Comparison of ENCODE assay signal across 8 mouse cellular contexts in the genomic region with DNA sequence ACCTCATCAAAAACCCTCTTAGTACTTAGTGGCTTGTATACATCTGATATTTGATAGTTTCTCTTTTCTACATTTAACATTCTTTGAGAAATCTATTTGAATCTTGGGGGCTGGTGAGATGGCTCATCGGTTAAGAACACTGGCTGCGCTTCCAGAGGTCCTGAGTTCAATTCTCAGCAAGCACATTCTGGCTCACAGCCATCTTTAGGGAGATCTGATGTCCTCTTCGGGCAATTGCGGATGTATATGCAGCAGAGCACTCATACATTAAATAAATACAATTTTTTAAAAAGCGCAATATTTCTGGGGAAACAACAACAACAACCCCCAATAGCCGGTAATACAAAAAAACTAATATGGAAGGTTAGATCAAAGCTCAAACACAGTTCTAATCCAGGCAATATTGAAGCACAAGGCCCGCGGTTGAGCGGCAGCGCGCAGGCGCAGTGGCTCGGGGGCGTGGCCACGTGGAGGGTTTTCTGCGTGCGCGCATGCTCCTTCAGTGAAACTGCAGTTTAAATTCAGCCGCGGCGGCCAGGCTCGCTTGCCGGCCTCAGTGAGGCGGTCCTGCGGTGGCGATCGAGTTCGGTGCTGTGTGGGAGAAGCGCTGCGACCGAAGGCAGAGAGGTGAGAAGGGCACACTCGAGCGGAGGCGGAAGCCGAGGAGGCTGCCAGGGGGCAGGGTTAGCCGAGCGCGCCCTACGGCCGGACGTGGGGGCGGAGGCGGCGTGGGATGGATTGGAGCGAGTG. TPM values are rescaled to one million over a fixed set of nuclear protein-coding genes. Genes with fewer than 3 reads are reported as not detected.
DNase-seq lines count a peak whose midpoint lies in the region; ATAC-seq and TF ChIP-seq lines count a peak whose summit lies in the region.

Ddx11 (plus strand) TSS at position 455 of the 750 bp plus-strand sequence.

- no peaks in the 10 kb centered on the region for H3K9me3 ChIP-seq in MEL (replicated peaks; ENCODE audit: insufficient read depth, low read length)
- no peaks in the 10 kb centered on the region for H3K9me3 ChIP-seq in forebrain, embryonic 16.5 days (ENCODE audit: control insufficient read depth, low read length)
- H3K9me3 ChIP-seq in neural tube, embryonic 15.5 days (replicated peaks) = no peaks in the 10 kb centered on the region

- TF ChIP-seq EP300 in MEL (IDR thresholded peaks at IDR 0.05; ENCODE audit: low read depth in 1 of 2, low read length in 2 of 2) = no peak

- intact Hi-C loops in heart, postnatal 36 days (cut with DNase I) = no loop called here

- peak within 1 kb of the TSS; percentile 94 for H3K9ac ChIP-seq in MEL (ENCODE audit: control insufficient read depth, low read depth, low read length, poor library complexity, severe bottlenecking)
- peak within 1 kb of the TSS; percentile 68 for H3K9ac ChIP-seq in forebrain, embryonic 16.5 days (replicated peaks; ENCODE audit: low read depth, low read length)
- peak within 1 kb of the TSS; percentile 75 for H3K9ac ChIP-seq in neural tube, embryonic 15.5 days (replicated peaks)

- WGBS in forebrain, embryonic 16.5 days = 5% methylated on average over 45 of the region's 45 CpGs
- 4% methylated on average over 45 of the region's 45 CpGs for WGBS in lung, adult 2 months
- WGBS in neural tube, embryonic 15.5 days = 6% methylated on average over 45 of the region's 45 CpGs

- H3K4me1 ChIP-seq in MEL (ENCODE audit: control insufficient read depth in 1 of 2, insufficient read depth in 2 of 2, low read length in 2 of 2) = peaks cover 8 to 19% of the 10 kb centered on the region in 2 experiments
- peaks cover 12% of the 10 kb centered on the region for H3K4me1 ChIP-seq in forebrain, embryonic 16.5 days (replicated peaks; ENCODE audit: control insufficient read depth, insufficient read depth, low read length)
- 0 out of 2 replicates have a peak, but pooled peaks cover 2% of the 10 kb centered on the region for H3K4me1 ChIP-seq in lung, adult 2 months (ENCODE audit: control insufficient read depth, insufficient read depth, low read length)
- H3K4me1 ChIP-seq in neural tube, embryonic 15.5 days = peaks cover 9% of the 10 kb centered on the region; the same call in 1 of the 2 replicates

- peaks cover 11 to 14% of the 10 kb centered on the region in 2 experiments for H3K36me3 ChIP-seq in MEL (ENCODE audit: control insufficient read depth in 1 of 2, insufficient read depth in 2 of 2, low read length in 2 of 2)
- H3K36me3 ChIP-seq in forebrain, embryonic 16.5 days (ENCODE audit: control insufficient read depth, insufficient read depth) = 0 out of 2 replicates have a peak, but pooled peaks cover 5% of the 10 kb centered on the region
- H3K36me3 ChIP-seq in neural tube, embryonic 15.5 days = peaks cover 23% of the 10 kb centered on the region

- TF ChIP-seq CTCF in MEL (IDR thresholded peaks at IDR 0.05 in 2 of 3, conservative IDR thresholded peaks at IDR 0.05 in 1 of 3; ENCODE audit: control insufficient read depth in 1 of 3, insufficient read depth in 1 of 3, low read depth in 2 of 3, low read length in 3 of 3, poor library complexity in 1 of 3, severe bottlenecking in 1 of 3) = no peak
- peak; percentile 32; the same call in 1 of the 2 replicates for TF ChIP-seq CTCF in layer of hippocampus, adult 2 months (conservative IDR thresholded peaks at IDR 0.05)
- TF ChIP-seq CTCF in lung, adult 2 months (IDR thresholded peaks at IDR 0.05; ENCODE audit: insufficient read depth, low read length) = no peak

- DNase-seq in MEL (ENCODE audit: low read depth, low spot score) = peak; percentile 94
- peak; percentile 92 to 97 for DNase-seq in cerebellum, adult 18-20 months
- peak; percentile 97 to 98 for DNase-seq in heart, postnatal 36 days
- DNase-seq in layer of hippocampus, adult 2 months (ENCODE audit: low spot score in 2 of 2) = peak; percentile 83 to 93
- peak; percentile 96 for DNase-seq in lung, adult 2 months
- DNase-seq in testis, postnatal 10 days (ENCODE audit: low spot score) = peak; percentile 98

- TF ChIP-seq RAD21 in MEL (IDR thresholded peaks at IDR 0.05; ENCODE audit: low read depth, low read length) = no peak

- peak within 1 kb of the TSS; percentile 95 for H3K27ac ChIP-seq in MEL (ENCODE audit: control insufficient read depth, low read depth, low read length)
- H3K27ac ChIP-seq in forebrain, embryonic 16.5 days (ENCODE audit: low read length) = peak within 1 kb of the TSS; percentile 35; the same call in 1 of the 2 replicates
- H3K27ac ChIP-seq in layer of hippocampus, adult 2 months = peak within 1 kb of the TSS; percentile 59
- peak within 1 kb of the TSS; percentile 68; the same call in 1 of the 2 replicates for H3K27ac ChIP-seq in neural tube, embryonic 15.5 days (replicated peaks)

- H3K79me2 ChIP-seq in MEL (ENCODE audit: control insufficient read depth, insufficient read depth, low read length, poor library complexity) = peaks cover 20% of the 10 kb centered on the region

- peak within 1 kb of the TSS; percentile 84 for H3K4me3 ChIP-seq in MEL (ENCODE audit: control insufficient read depth in 1 of 2, insufficient read depth in 1 of 2, low read depth in 2 of 2, low read length in 2 of 2)
- peak within 1 kb of the TSS; percentile 94 for H3K4me3 ChIP-seq in forebrain, embryonic 16.5 days (replicated peaks; ENCODE audit: low read length)
- H3K4me3 ChIP-seq in layer of hippocampus, adult 2 months = peak within 1 kb of the TSS; percentile 94
- peak within 1 kb of the TSS; percentile 71 for H3K4me3 ChIP-seq in lung, adult 2 months (replicated peaks; ENCODE audit: extremely low read depth, low read depth, low read length)
- peak within 1 kb of the TSS; percentile 87 for H3K4me3 ChIP-seq in neural tube, embryonic 15.5 days (replicated peaks)

- peak within 1 kb of the TSS; percentile 70 for H3K4me2 ChIP-seq in forebrain, embryonic 16.5 days (ENCODE audit: low read length)
- H3K4me2 ChIP-seq in neural tube, embryonic 15.5 days = peak within 1 kb of the TSS; percentile 81

- ATAC-seq in forebrain, embryonic 16.5 days = peak; percentile 85
- ATAC-seq in neural tube, embryonic 15.5 days (ENCODE audit: low FRiP score) = peak; percentile 85

- H3K27me3 ChIP-seq in MEL (ENCODE audit: control insufficient read depth in 1 of 2, insufficient read depth in 2 of 2, low read length in 2 of 2) = no peaks in the 10 kb centered on the region
- no peaks in the 10 kb centered on the region for H3K27me3 ChIP-seq in forebrain, embryonic 16.5 days (replicated peaks; ENCODE audit: control insufficient read depth, insufficient read depth, low read length)
- no peaks in the 10 kb centered on the region for H3K27me3 ChIP-seq in neural tube, embryonic 15.5 days (replicated peaks)

- peak; percentile 97 to 99 for TF ChIP-seq POLR2A in MEL (IDR thresholded peaks at IDR 0.05; ENCODE audit: control insufficient read depth in 1 of 2, insufficient read depth in 1 of 2, low read depth in 1 of 2, low read length in 2 of 2, poor library complexity in 1 of 2)
- TF ChIP-seq POLR2A in lung, adult 2 months (IDR thresholded peaks at IDR 0.05; ENCODE audit: borderline replicate concordance, extremely low read depth, low read depth, low read length) = peak; percentile 32; the same call in 1 of the 2 replicates

TF ChIP-seq in MEL, 35 proteins besides CTCF, POLR2A, EP300 and RAD21 (continues in another document):
- TF ChIP-seq MYB (IDR thresholded peaks at IDR 0.05; ENCODE audit: low read depth, low read length) = no peak
- no peak for TF ChIP-seq MEF2A (IDR thresholded peaks at IDR 0.05; ENCODE audit: extremely low read depth, insufficient replicate concordance, low read depth, low read length, poor library complexity, severe bottlenecking)
- peak; percentile 42 for TF ChIP-seq ELF1 (IDR thresholded peaks at IDR 0.05; ENCODE audit: low read depth, low read length)
- no peak; the same call in 1 of the 2 replicates for TF ChIP-seq MAZ (IDR thresholded peaks at IDR 0.05; ENCODE audit: low read depth, low read length)
- peak; percentile 9; the same call in 1 of the 2 replicates for TF ChIP-seq KAT2A (conservative IDR thresholded peaks at IDR 0.05; ENCODE audit: low read depth, low read length)
- TF ChIP-seq HCFC1 (IDR thresholded peaks at IDR 0.05; ENCODE audit: low read depth, low read length) = peak; percentile 64
- TF ChIP-seq JUND (IDR thresholded peaks at IDR 0.05; ENCODE audit: low read depth, low read length) = no peak
- no peak; the same call in none of the 2 replicates for TF ChIP-seq SIN3A (IDR thresholded peaks at IDR 0.05; ENCODE audit: low read length)
- no peak for TF ChIP-seq BHLHE40 (IDR thresholded peaks at IDR 0.05; ENCODE audit: borderline replicate concordance, low read depth, low read length)
- peak; percentile 61; the same call in 1 of the 2 replicates for TF ChIP-seq ZMIZ1 (IDR thresholded peaks at IDR 0.05; ENCODE audit: low read depth, low read length)
- TF ChIP-seq NELFE (IDR thresholded peaks at IDR 0.05; ENCODE audit: low read depth, low read length) = peak; percentile 98
- TF ChIP-seq ZKSCAN1 (IDR thresholded peaks at IDR 0.05; ENCODE audit: low read depth, low read length) = no peak
- no peak; the same call in 1 of the 2 replicates for TF ChIP-seq E2F4 (IDR thresholded peaks at IDR 0.05; ENCODE audit: borderline replicate concordance, low read depth, low read length)
- TF ChIP-seq MAX (IDR thresholded peaks at IDR 0.05; ENCODE audit: low read length) = peak; percentile 83
- TF ChIP-seq MXI1 (IDR thresholded peaks at IDR 0.05; ENCODE audit: low read depth, low read length) = peak; percentile 88
- TF ChIP-seq GATA1 (IDR thresholded peaks at IDR 0.05; ENCODE audit: low read depth, low read length) = no peak
- TF ChIP-seq POLR2AphosphoS2 (IDR thresholded peaks at IDR 0.05; ENCODE audit: low read length) = peak; percentile 94
- peak in 1 of 2 experiments; percentile 63; a peak in 2 of 4 replicates for TF ChIP-seq USF2 (IDR thresholded peaks at IDR 0.05; ENCODE audit: borderline replicate concordance in 1 of 2, insufficient read depth in 1 of 2, low read depth in 1 of 2, low read length in 2 of 2)
- TF ChIP-seq TBP (IDR thresholded peaks at IDR 0.05; ENCODE audit: low read depth, low read length) = peak; percentile 59
- TF ChIP-seq RCOR1 (IDR thresholded peaks at IDR 0.05; ENCODE audit: low read depth, low read length) = no peak
- no peak for TF ChIP-seq ZC3H11A (IDR thresholded peaks at IDR 0.05; ENCODE audit: low read depth, low read length)
- no peak for TF ChIP-seq TAL1 (IDR thresholded peaks at IDR 0.05; ENCODE audit: low read length)

RNA-seq across cellular contexts. Expression of gene Ddx11, which starts in this region (rescaled TPM):
- 26.9 and 27.2 TPM in 2 replicates for total RNA-seq in MEL (2012; rRNA removed)
- polyA plus RNA-seq in MEL (2012; ENCODE audit: insufficient read depth in 1 of 2, insufficient read length in 2 of 2, low read depth in 1 of 2, low replicate concordance in 2 of 2, missing spikeins in 1 of 2) = 10 to 100 TPM in 1 of 2 experiments, not detected in 1; 32.7 TPM
- polyA plus RNA-seq in forebrain, embryonic 16.5 days (2015; fragmentation: Nextera tagmentation; extraction: Ambion mirVana) = 7.8 and 8.7 TPM in 2 replicates
- 1 to 10 TPM in 1 of 2 experiments, under 1 TPM in 1; 0.89 to 1.1 TPM for total RNA-seq in heart, postnatal 36 days (2021)
- 1 to 10 TPM; 1.1 to 1.5 TPM for total RNA-seq in layer of hippocampus, adult 2 months (2021)
- 3.0 and 4.4 TPM in 2 replicates for polyA plus RNA-seq in lung, adult 2 months (2012; rRNA removed)
- polyA plus RNA-seq in neural tube, embryonic 15.5 days (2015; fragmentation: Nextera tagmentation; extraction: Ambion mirVana) = 6.1 and 7.5 TPM in 2 replicates

Comparison
In these comparisons a context has a peak if more than half of its experiments do, and no peak if none do; other contexts are left out.
1. Peak in every context shown above with its lines: DNase-seq, ATAC-seq, H3K4me3 ChIP-seq and H3K27ac ChIP-seq.
2. RNA of gene Ddx11 (total RNA-seq): 26.9 to 27.2 TPM in MEL; 1.1 to 1.5 TPM in layer of hippocampus, adult 2 months and 0.89 to 1.1 TPM in heart, postnatal 36 days; every median in the first group is over 10 times any median in the second.
3. H3K27ac ChIP-seq: peak in every context shown above with its lines; median percentile 95 in MEL; 68 in neural tube, embryonic 15.5 days; 59 in layer of hippocampus, adult 2 months; 35 in forebrain, embryonic 16.5 days.